Mouse (Mus musculus) heart, postnatal 10 days (tissue): ENCODE measurements around the gene Megf8. TPM values are rescaled to one million over a fixed set of nuclear protein-coding genes. Genes with fewer than 3 reads are reported as not detected.

Source experiments
- DNase-seq, 2 experiments: peaks; one replicate each; pipeline ENCODE4 v3.0.0; 2021
- intact Hi-C: fragments of 180-260 bp; cut with DNase I; formaldehyde crosslinking; loops from one replicate; pipeline ENCODE4 v1.15.1; 2025
- total RNA-seq, 2 experiments: library from RNA; stranded (reverse); gene quantifications; 2 replicates each; pipeline ENCODE4 v1.2.3; 2021

The Megf8 gene
- total RNA-seq, 2 experiments from 2014 or later, result 28.8 to 29.9 TPM

GRCm38 (mm10) chr7:25378181-25379100 is 61.5 kb downstream of the Megf8 start:
- no peak for DNase-seq
- intact Hi-C loops, result loop anchor here (5.0 kb wide), 1 partner anchor 96 kb away; no protein-coding TSS in a partner anchor

- DNase-seq, result peak; percentile 69 to 81
- intact Hi-C loops, result loop anchor here (5.0 kb wide), 2 partner anchors 97 to 157 kb away; partner anchors contain the start of genes Dedd2 and Zfp526
These were observed 62.8 kb downstream of the Megf8 start for GRCm38 (mm10) chr7:25379551-25380351.

GRCm38 (mm10) chr7:25380392-25381283 is 63.7 kb downstream of the Megf8 start:
- intact Hi-C loops, result loop anchor here (5.0 kb wide), 1 partner anchor 158 kb away; the partner anchor contains the start of genes Dedd2 and Zfp526
- peak in 1 of 2 experiments; percentile 42 for DNase-seq

GRCm38 (mm10) chr7:25381284-25381680 is 64.3 kb downstream of the Megf8 start:
- intact Hi-C loops, result loop anchor here (5.0 kb wide), 1 partner anchor 159 kb away; the partner anchor contains the start of genes Dedd2 and Zfp526
- peak in 1 of 2 experiments; percentile 43 for DNase-seq

DNA sequence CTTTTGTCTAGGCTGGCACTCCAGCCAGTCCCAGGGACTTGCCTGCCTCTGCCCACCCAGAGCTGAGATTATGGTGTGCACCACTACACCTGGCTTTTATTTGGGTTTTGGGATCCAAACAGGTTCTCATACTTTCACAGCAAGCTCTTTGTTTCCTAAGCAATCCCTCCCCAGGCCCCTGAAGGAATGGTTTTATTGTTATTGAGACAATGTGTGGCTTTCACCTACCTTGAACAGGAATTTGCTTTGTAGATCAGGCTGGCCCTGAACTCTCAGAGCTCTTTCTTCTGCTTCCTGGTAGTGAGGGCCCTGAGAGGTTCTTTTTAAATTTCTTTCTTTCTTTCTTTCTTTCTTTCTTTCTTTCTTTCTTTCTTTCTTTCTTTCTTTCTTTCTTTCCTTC is 65.6 kb downstream of the Megf8 start:
- intact Hi-C loops, result loop anchor here (5.0 kb wide), 1 partner anchor 160 kb away; the partner anchor contains the start of genes Dedd2 and Zfp526
- no peak for DNase-seq

- no peak for DNase-seq
- intact Hi-C loops, result loop anchor here (5.0 kb wide), 1 partner anchor 161 kb away; the partner anchor contains the start of genes Dedd2 and Zfp526
These were observed 66.4 kb downstream of the Megf8 start for GRCm38 (mm10) chr7:25383385-25383784.

GRCm38 (mm10) chr7:25383891-25384290 is 66.9 kb downstream of the Megf8 start:
- no peak for DNase-seq

GRCm38 (mm10) chr7:25384318-25384717 is 67.4 kb downstream of the Megf8 start:
- intact Hi-C loops, result loop anchor here (5.0 kb wide), 1 partner anchor 162 kb away; the partner anchor contains the start of genes Dedd2 and Zfp526
- DNase-seq, result no peak

More at GRCm38 (mm10) chr7:25383891-25384290, 66.9 kb downstream of the Megf8 start:
- intact Hi-C loops, result loop anchor here (5.0 kb wide), 1 partner anchor 162 kb away; the partner anchor contains the start of genes Dedd2 and Zfp526

DNA sequence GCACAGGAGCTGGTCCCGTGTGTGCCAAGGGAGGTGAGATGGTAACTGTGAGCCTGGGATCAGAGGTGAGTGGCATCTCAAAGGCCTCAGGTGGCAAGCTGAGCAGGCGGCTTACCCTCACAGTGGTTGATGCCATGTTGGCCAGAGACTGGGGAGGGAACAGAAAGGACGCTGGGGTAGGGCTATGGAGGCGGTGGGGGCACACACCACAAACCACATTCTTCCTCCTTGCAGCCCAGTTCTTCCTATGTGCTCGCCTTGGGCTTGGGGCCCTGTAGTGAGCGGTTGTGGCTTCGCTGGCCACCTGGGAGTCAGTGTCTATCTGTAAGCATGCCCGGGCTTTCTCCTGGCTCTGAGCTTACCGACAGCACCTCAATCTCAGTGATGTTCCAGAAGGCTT is 67.9 kb downstream of the Megf8 start:
- DNase-seq, result no peak
- intact Hi-C loops, result loop anchor here (5.0 kb wide), 2 partner anchors 143 to 163 kb away; partner anchors contain the start of genes Dedd2 and Zfp526

DNA sequence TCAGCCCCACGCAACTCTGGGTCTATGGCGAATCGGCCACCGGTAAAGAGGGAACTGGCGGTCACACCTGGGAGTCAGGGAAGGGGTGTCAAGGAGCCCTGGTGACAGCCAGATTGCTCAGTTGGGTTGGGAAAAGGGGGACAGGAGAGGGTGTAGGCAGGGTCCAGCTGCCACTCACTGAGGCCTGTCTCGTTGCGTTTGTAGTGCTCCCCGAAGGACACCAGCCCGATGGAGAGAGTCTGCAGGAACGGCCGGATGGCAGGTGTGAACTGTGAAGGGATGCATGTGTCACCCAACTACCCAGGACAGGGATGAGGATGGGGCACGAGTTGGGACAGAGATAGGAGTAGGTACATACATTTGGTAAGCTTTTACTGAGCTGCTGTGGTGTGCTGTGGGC is 68.3 kb downstream of the Megf8 start:
- intact Hi-C loops, result loop anchor here (5.0 kb wide), 1 partner anchor 143 kb away; no protein-coding TSS in a partner anchor
- DNase-seq, result no peak

DNA sequence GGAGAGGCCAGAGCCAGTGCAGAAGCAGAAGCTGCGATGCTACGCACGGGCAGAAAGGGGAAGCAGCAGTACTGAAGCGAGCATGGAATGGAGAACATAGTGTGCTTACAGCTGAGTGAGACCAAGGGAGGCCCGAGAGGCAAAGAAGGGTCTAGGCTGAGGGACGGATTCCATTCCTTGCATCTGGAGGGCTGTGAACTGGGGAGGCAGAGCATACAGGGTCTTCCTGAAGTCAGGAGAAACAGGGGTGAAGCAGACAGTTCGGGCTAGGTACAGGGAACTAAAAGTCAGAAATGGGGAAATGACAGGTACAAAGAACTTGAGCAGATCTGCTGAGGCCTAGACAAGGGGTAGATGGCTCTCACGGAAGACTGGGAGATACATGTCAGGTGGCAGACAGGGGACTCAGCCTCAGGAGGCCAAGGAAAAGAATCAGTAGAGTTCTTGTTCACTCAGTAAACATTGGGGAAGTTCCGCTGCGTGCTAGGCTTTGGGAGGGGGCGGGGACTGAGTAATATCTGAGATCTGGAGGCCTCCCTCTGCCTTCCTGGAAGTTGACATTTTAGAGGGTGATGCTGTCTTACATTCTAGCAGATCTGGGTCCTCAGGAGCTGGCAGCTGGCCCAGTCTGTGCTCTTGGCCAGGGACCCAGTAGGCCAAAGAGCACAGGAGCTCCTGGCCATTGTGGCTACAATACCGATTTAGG is 69.0 kb downstream of the Megf8 start:
- intact Hi-C loops, result loop anchor here (5.0 kb wide), 1 partner anchor 144 kb away; no protein-coding TSS in a partner anchor
- DNase-seq, result peak; percentile 95 to 96

GRCm38 (mm10) chr7:25387811-25388440 is 71.0 kb downstream of the Megf8 start:
- intact Hi-C loops, result loop anchor here (5.0 kb wide), 1 partner anchor 146 kb away; no protein-coding TSS in a partner anchor
- DNase-seq, result peak in 1 of 2 experiments; percentile 55

- intact Hi-C loops, result loop anchor here (5.0 kb wide), 1 partner anchor 147 kb away; no protein-coding TSS in a partner anchor
- no peak for DNase-seq
These were observed 72.0 kb downstream of the Megf8 start for GRCm38 (mm10) chr7:25388916-25389315.

DNA sequence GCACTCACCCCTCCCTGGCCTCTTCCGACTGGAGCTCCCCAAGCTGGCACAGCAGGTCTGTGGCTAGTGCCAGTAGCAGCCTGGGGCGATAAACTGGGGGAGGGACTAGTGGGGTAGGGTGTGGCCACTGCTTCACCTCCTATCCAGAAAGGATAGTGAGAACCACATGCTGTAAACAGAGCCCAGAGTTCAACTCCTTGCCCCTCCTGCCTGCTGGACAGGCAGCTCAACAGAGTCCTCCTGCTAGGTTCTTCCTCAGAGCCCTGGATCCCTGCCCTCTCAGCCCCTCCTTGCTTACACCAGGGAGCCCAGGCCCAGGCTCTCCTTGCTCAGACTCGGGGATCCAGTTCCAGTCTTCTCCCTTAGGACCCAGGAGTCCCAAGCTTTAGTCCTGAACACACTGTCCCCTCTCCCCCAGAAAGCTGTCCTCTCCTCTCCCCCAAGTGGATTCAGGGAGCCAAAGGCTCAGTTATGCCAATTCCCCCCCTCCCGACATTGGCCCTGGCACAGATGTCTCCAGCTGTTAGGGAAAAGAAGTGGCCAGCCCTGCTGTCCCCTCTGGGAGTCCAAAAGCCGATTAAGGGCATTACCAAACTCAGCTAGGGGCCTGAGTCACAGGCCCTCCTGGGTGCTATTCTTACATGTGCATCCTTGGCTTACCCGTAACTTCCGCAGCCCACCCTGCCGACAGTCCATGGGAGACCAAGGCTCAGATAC is 73.2 kb downstream of the Megf8 start:
- peak; percentile 84 to 85 for DNase-seq
- intact Hi-C loops, result no loop called here

DNA sequence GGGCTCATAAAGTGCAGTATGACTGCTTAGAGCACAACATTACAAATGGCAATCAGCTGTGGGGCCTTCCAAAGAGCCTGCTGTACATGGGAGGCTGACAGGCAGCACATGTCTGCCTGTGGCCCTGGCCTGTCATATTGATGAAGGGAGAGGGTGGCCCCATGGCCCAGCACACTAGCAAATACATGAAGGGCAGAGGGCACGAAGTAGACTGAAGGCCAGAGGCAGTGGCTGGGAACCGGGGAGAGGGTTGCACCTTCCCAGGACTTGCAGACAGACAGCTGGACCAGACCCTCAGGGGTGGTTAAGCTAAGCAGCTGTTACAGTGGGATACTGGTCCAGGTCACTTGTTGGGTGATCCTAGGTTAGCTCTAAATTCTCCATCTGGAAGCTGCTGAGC is 74.0 kb downstream of the Megf8 start:
- no peak for DNase-seq
- intact Hi-C loops, result no loop called here

- no peak for DNase-seq
- intact Hi-C loops, result no loop called here
These were observed 75.0 kb downstream of the Megf8 start for GRCm38 (mm10) chr7:25391856-25392453.

DNA sequence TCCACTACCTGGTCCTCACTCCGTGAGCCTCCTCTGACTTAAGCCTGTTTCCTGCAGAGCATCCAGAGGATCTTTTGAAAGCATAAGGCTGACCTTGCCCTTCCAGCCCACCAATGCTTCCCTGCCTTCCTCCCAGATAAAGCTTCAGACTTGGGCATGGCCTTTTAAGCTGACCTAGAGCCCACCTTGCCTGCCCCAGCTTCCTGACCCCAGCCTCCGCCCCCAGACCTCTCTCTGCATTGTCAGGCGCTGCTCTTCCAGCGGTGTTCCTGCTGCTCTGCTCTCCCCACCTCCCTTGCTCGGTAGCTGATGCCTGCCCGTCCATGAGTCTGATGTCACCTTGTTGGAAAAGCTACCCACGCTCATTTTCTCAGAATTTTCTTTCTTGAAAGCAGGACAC is 75.9 kb downstream of the Megf8 start:
- no peak for DNase-seq
- intact Hi-C loops, result no loop called here
